Mouse (Mus musculus): ENCODE measurements around the gene Cds2.
"Not testable (repeated sequence)": the region's sequence is repeated elsewhere in the genome, so short reads cannot be mapped to it uniquely, and the experiment has no call there.

Gene Cds2

DNA sequence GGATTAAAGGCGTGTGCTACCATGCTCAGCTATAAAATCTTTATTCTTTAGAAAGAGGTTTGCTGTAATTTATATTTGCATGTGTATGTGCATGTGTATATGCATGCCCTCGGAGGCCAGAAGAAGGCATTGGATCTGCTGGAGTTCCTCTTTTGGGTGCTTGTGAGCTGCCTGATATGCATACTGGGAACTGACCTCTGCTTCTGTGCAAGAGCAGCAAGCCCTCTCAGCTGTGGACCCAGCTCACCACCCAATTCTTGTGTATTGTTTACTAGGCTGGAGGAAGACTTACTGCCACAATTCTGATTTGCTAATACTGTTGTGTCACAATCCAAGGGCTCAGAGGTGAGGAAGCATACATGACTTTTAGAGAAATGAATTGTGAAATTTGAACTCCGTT lies 3.1 kb downstream of the Cds2 start:
- DNase-seq = no peak

DNA sequence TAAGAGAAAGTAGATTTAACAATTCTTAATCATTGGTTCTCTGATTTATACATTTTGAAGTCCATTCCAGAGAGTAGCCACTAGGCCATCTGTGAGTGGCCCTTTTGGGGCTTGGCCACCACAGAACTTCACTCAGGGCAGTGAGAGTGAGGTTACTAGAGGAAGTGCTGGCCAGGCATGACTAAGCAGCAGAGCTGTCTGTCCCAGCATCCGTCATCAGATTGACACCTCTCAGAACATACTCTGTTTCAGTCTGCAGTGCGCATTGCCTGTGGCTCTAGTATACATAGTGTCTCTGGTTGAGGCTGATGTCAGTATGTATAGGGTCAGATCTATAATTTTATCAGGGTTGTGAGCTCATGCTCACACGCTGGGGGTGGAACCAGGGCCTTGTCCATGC lies 6.3 kb downstream of the Cds2 start:
- no peak for DNase-seq

DNA sequence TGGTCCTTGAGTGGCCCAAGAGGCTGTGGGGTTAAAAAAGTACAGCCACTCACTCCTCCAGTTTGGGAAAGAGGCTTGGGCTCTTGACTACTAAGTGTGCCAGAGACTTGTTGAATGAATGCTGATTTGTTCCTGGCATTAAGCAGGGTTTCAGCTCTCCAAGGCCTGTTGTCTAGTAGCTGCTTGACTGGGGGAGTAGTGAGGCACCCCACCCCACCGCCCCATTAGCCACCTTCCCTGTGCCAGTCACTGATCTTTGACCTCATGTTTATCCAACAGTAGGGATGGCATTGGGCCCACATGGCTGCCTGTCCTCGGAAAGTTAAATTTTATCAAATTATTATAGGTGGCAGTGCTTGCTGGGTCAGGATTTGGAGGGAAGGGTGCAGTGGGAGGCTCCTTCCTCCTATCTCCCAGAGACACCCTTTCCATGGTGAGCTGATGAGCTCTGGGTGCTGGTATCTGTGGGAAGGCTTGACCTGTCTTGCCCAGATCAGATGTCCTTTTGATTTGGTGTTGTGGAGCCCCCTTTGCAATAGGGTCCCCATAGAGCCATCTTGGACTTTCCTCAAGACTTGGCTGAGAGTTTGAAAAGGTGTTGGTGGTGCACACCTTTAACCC lies 7.5 kb downstream of the Cds2 start:
- no peak for DNase-seq

DNA sequence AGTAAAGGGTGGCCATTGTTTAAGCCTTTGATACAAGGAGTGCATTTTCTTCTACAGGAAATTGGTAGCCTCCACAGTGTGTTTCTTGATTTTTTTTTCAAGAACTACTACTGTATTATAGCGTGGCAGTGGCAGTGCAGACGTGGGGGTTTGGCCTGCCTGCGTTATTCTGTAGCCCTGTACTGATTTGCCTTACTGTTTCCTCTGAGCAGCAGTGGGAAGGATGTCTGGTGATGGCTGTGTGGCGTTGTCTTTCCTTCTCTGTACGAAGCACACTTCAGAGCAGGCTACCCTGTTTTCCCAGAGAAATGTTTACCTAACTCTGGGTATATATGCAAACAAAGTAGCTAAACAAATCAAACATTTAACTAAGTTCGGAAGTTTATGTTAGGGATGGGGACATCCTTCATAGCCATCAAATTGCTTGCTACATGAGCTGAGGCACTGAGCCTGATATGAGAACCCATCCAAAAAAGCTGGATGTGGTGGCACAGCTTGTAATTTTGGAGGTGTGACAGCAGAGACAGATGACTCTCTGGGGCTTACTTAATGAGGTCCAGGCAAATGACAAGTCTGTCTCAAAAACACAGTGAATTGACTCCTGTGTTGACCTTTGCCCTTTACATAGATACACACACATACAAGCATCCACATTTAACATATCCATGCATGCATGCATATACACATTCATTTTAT lies 9.9 kb downstream of the Cds2 start:
- DNase-seq = no peak

DNA sequence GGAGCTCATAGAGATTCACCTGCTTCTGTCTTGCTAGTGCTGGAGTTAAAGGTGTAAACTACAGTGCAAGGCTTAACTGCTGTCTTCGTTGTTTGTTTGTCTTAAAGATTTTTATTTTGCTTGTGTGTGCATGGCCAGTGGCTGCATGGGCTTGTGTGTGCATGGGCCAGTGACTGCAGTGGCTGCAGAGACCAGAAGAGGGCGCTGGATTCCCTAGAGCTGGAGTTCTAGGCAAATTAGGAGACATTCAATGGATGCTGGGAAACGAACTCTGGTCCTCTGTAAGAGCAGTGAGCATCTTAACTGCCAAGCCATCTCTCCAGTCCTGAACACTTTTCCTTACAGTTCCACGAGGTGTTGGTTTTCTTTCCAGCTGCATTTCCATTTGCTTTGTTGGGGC lies 12.6 kb downstream of the Cds2 start:
- no peak for DNase-seq

DNA sequence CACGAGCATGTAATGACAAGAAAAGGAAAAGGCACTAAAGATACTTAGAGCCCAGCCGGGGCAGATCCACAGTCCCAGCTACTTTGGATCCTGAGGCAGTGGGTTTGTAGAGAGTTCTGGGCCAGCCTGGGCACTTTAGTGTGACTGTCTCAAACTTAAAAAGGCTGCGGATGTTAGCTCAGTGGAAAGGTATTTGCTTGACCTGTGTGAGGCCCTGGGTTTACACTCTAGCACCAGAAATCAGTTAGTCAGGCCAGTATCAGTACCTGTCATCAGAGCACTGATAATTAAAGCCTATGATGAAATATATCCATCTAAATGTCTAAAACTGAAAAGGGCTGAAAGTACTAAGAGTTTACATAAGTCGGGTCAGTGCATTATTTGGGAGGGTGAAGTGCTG lies 13.3 kb downstream of the Cds2 start:
- no peak for DNase-seq

DNA sequence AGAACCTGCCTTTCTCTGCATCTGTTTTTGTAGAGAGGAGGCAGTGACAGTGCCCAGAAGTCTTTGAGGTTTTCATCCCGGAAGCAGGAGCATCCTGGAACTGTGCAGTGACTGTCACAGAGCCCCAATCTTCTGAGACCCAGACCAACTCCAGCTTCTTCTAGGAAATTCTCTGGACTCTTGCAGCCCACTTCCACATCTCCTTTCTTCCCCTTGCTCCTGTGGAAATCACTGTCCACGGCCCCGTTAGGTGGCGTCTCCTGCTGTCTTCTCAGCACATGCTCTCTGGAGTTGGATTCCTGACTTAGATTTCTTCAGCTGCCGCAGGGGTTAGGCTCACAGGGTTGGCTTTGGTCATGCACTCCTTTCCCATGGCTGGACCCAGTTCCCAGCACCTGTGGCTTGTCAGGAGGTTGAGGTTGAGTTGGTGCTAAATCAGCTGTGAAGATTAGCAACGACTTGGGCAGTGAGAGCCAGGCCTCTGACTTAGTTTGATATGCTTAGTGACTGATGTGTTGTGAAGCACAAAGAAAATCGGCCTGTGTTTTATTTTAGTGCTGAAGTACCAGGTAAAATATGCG lies 15.4 kb downstream of the Cds2 start:
- DNase-seq = no peak

DNA sequence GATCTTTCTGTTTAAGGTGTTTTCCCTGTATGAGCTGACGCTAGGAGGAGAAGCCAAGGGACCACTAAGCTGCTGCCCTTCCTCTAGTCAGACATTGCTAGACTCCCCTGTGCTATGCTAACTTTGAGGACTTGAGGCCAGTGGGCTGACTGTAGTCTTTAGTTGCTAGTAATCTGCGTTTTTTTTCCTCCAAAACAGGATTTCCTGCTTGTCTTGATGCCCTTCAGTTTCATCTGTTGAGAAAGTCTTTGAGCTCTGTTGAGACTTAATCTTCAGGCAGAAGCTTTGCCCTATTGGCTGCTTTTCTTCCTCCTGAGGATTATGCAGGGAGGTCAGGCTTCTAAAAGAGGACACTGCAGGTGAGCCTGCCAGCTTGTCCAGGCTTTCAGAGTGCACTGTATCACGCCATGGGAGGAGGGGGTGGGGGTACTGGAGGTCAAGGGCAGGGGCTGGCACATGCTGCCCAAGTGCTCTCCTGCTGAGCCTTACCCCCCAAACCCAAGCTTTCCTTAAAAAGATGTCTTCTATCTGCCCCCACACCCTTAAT lies 16.5 kb downstream of the Cds2 start:
- DNase-seq = no peak

DNA sequence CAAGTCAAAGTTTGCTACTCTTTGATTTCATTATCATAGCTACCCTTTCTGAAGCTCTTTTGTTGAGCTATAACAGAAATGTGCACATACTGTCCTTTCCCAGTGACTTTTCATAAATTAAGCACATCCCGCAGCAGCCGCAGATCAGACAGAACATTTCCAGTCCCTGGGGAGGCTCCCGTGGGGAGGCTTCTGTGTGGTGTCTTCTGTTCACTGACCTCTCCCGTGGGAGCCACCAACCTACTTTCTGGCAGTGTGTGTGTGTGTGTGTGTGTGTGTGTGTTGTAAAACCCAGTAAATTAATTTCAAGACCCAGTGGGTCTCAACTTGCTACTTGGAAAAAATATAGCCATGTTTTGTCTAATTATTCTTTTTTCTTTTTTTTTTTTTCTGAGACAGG lies 17.0 kb downstream of the Cds2 start:
- no peak for DNase-seq

DNA sequence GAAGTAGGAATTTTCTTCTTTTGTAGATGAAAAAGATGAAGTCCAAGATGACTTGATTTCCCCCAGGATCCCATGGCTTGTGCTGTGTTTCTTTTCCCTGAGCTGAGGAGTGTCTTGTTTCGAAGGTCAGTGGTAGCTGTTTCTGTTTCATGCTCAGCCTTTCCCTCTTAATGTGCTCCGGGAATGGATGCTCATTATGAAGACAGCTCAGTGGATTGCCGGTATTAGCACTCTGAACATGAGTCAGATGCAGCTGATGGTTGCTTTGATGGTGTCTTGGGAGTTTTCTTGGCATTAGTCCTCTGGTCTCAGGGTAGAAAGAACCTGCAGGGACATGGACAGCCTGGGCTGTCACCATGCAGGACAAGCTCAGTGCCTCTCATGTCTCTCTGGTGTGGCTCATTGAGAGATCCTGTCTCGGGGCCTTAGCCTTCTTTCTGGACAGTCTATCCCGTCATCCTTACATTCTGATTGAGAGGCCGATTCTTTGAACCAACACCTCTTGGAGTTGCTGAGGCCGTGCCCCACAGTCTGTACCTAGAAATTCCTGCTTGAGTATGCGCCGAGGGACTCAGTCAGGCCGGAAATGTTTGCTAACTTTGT lies 17.7 kb downstream of the Cds2 start:
- DNase-seq = no peak

DNA sequence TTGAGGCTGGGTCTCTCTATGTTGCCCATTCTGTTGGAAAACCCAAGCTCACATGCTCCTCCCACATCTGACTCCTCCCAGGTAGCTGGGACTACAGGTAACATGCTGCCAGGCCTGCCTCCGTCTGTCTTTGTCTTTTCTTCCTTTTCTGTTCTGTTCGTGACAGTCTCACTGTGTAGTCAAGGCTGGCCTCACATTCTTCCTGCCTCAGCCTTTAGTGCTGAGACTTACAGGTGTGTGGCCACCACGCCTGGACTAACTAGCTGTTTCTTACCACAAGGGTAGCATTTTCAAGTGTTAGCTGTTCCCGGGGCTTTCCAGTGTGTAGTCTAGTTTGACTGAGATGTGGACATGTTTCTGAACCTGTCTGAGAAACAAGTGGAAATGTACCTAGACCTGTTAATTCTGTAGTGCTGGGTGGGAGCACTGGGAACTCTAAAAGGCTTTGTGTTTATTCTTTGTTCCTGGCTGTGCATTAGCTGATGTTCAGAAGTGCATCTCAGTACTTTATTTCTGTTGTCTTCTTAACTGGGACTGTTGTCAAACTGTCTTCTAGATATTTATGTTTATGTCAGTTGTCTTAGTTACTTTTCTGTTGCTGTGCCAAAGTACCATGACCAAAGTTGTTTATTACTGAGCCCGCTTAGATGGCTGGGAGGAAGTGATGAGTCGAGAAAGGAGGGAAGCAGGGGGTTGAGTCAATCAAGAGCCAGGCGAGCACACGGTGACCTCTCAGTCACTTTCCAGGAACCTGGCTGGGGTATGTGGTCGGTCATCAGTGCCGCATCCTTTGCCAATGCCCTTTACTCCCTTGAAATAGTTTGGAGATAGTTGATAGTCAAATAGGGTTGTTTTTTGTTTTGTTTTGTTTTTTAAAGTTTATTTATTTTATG lies 18.9 kb downstream of the Cds2 start:
- DNase-seq = no peak

DNA sequence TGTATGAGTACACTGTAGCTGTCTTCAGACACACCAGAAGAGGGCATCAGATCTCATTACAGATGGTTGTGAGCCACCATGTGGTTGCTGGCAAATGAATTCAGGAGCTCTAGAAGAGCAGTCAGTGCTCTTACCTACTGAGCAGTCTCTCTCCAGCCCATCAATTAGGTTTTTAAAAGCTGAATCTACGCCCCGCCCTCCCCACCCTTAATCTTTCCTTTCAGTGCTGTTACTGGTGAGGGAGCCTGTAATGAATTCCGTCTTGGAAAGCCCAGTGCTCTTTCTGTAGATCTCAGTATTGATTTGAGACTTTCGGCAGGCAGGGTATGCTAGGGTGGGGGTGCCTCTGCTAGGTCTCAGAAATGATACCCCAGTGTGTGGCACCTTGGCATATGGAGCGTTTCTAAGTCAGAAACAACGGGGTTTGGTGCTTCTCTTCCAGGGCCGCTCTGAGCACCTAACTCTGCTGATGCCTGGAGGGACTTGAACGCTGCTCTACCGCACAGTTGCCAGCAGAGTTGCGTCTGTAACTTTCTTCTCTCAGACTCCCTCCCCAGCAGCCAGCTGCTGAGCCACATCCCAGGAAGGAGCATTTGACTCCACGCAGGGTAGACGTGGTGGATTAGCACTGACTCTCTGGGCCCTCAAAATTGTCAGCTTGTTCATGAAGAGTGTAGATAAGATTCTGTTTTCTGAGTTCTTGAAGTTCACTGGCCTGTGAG lies 19.7 kb downstream of the Cds2 start:
- no peak for DNase-seq

DNA sequence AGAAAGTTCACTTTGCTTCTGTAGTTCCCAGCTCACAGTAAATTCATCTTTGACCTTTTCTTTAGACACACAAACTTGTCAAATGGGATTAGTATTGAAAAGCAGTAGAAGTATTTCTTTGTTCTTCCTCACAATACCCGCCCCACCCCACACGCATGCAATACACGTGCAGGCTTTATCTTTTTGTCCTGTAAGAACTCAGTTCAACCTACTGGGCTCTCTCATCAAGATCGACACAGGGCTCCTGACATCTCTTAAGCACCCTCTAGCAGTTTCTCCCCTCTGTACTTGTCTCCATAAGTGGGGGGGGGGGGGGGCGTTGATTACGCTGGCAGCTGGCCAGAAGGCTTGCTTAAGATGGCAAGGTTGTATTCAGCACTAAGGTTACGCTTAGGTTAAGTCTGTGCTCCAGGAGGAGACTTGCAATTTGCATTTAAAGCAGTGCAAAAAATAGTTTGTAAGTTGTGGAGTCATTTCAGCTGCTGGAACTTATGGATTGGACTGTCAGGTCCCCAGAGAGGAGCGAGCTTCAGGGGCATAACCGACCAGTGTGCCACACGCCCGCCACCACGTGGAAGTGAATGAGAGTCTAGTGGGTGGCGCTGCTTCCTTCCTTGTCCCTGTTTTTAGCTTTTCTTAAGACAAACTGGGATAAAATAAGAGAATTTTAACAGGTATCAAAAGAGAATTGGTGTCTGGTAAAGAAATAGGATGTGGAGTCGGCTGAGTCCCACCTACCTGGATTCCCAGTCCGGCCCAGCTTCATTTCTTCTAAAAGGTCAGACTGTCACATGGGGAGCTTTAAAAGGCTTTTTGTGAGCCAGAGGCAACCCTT lies 20.5 kb downstream of the Cds2 start:
- no peak for DNase-seq

DNA sequence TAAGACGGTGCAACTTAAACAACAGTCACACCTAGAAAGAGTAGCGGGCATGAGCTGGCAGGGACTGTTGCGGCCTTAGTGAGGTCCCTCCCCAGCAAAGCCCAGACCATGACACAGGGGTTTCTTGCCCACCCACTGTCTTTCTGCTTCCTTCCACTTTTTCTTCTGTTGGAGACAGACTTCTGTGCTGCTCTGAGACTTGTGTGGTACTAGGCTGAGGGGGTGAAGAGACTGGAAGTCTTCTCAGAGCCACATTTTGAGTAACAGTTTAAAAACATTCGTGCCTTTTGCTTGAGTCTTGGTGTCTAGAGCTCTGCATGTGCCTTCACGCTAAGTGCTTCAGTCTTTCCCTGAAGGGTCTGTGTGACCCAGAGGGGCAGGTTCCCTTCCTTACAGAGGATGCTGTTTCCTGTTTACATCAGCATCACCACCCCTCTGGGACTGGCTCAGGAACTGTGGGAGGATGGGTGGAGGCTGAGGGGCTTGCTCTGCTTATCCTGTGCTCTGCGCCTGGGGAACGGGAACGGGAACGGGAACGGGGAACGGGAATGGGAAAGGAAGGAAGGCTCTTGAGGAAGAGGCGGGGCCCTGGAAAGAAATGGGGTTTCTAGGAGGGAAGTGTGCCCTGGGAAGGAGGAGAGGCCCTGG lies 21.7 kb downstream of the Cds2 start:
- DNase-seq = no peak

DNA sequence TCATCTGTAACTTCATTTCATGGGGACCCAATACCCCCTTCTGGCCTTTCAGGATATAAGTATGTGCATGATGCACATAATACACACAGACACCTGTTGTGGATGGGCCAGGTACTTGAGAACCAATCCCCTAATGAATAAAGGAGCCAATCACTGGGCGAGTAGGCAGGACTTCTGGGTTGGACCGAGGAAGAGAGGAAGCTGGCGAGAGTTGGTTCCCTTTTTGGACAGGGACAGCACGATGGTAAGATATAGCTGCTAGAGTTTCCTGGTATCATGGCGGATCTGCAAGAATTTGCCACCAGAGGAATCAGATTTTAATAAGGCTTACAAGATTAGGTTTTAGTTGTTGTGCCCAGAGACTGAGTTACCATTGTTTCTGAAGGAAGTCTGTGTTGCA lies 22.8 kb downstream of the Cds2 start:
- not testable (repeated sequence) for DNase-seq

DNA sequence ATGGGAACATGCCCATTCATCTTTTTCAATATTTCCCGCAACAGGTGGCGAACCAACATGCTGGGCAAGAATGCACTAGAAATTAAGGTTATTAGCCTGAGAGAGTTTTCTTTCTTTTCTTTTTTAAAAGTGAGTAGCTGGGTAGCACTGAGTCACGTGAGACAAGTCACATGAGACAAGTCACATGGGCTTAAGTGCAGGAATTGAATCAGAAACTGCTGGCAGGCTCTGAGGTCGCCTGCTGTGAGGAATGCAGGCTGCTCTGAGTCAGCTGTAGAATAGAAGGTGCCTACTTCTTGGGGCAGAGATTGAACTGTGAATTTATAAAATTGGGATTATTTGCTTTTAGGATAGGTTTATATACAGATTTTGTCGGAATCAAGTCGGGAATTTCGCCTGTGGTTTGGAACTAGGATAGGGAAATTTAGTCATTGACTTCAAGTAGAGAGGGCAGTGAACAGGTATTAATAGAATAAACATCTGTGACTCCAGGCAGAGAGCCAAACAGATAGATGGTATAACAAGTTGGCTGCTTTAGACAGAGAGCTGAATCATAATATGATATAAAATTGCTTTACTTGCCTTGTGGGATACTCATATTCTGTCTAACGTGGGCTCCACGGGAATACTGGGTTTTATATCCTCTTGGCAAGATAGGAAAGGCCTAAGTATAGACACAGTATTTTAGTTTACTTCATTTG lies 23.6 kb downstream of the Cds2 start:
- DNase-seq = peak; percentile 79 to 89

DNA sequence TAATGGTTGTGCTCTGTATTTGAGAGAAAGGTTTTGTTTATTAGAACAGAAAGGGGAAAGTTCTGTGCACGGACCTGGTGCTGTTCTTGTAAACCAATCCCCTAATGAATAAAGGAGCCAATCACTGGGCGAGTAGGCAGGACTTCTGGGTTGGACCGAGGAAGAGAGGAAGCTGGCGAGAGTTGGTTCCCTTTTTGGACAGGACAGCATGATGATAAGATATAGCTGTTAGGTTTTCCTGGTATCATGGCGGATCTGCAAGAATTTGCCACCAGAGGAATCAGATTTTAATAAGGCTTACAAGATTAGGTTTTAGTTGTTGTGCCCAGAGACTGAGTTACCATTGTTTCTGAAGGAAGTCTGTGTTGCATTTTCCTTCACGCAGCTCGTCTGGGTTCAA lies 26.3 kb downstream of the Cds2 start:
- DNase-seq = not testable (repeated sequence)

DNA sequence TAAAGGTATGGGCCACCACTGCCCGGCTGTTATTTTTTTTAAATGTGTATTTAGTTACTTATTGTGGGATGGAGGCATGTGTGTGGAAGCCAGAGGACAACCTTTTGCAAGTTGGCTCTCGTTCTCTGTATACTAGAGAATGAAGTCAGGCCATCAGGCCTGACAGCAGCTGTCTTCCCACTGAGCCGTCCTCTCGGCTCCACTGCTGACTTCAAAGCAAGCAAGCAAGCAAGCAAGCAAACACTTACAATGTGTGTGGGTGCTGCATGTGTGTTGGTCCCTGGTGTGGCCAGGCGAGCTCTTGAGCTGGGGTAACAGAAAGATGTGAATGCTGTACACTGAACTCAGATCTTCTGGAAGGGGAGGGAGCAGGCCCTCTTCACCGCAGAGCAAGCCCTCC lies 27.9 kb downstream of the Cds2 start:
- DNase-seq = no peak

DNA sequence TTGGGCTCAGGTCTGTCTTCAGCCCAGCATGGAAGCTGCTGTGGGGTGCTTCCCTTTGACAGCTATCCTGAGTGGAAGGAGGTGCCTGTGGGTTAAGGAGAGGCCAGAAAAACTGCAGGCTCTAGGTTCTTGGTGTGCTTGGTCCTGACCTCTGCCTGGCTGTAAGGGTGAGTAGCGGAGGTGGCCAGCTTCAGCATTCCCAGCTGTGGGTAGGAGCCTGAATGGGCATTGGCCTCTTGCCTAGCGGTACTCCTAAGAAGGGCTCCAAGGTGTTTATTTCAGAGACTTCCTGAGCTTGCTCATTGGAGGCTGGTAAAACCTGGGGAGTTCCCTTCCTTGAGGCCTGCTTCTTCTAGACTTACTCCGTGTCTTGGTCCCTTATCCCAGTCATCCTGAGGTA lies 28.3 kb downstream of the Cds2 start:
- peak; percentile 45 to 54 for DNase-seq

DNA sequence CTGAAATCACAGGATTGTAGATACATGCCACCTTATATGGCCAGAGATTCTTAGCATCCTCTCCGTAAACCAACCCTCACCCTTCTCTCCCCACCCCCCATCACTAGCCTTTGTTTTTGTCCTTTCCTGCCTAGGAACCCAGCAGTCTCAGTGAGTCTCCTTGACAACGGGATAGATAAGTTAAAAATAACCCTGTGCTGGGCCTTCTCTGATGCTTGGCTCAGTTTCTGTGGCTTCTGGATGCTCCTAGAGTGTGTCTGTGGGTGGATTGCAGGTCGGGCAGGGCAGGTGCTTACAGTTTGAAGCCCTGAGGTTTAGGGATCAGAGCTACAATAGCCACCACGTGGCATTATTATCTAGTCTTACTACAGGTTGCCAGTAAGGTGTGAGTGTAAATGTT lies 29.1 kb downstream of the Cds2 start:
- peak; percentile 72 to 76 for DNase-seq

Data from cerebellum, postnatal 25 days (tissue).